Mouse (Mus musculus): Measurements from ENCODE around the gene Gpr180. TPM values are rescaled to one million over a fixed set of nuclear protein-coding genes. Genes with fewer than 3 reads are reported as not detected.

Gene Gpr180
- polyA plus RNA-seq, 1 experiment, result 14.5 TPM

- H3K36me3 ChIP-seq (ENCODE audit: control insufficient read depth, insufficient read depth, low read length), result no peaks in the 10 kb centered on the region
- H3K27ac ChIP-seq (ENCODE audit: insufficient read depth, low read length), result no peak overlapping the region
- H3K4me1 ChIP-seq (ENCODE audit: control insufficient read depth, insufficient read depth, insufficient read length), result no peaks in the 10 kb centered on the region
- WGBS, result 86% methylated on average over 9 of the region's 9 CpGs
- H3K4me3 ChIP-seq (ENCODE audit: extremely low read depth, insufficient read depth, insufficient read length), result no peak overlapping the region
- no peaks in the 10 kb centered on the region for H3K27me3 ChIP-seq (ENCODE audit: control insufficient read depth, insufficient read depth, low read length)
- TF ChIP-seq POLR2A (IDR thresholded peaks at IDR 0.05; ENCODE audit: low read depth, low read length) (no peak), CTCF (IDR thresholded peaks at IDR 0.05; ENCODE audit: extremely low read depth, insufficient read depth, insufficient read length, insufficient replicate concordance) (no peak)
- no peak for DNase-seq (ENCODE audit: low read depth in 1 of 2, low spot score in 2 of 2)
Observed at GRCm38 (mm10) chr14:118191442-118191841, 54.5 kb downstream of the Gpr180 start.

DNA sequence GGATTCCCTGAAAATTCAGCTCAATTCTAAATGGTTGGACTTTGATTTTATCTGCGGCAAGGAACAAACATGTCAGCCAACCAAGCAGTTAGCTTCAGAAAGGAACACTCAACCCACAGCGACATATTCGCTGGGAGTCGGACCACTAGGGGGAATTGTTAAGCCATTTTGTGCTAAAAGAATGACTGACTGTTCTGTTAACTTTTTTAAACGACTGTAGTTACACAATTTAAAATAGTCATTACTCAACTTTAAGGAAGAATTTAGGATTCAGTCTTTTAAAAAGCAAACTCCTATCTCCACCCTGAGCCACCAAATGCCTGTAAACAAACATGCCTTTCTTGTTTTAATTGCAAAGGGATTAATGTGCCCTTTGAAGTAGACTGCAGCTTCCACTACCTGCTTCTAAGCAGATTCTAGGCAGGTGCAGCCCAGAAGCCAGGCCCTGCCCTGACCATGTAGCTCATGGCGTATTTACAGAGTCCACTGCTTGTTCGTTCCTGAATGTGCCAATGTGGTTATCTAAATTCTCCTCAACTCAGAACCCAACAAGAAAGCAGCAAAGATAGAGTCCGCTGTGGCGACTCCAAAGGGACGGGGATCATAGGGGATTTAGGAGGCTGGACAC, 56.2 kb downstream of the Gpr180 start:
- H3K27me3 ChIP-seq (ENCODE audit: control insufficient read depth, insufficient read depth, low read length), result no peaks in the 10 kb centered on the region
- no peak overlapping the region for H3K4me3 ChIP-seq (ENCODE audit: extremely low read depth, insufficient read depth, insufficient read length)
- WGBS, result 79% methylated on average over 10 of the region's 10 CpGs
- TF ChIP-seq POLR2A (IDR thresholded peaks at IDR 0.05; ENCODE audit: low read depth, low read length) (no peak), CTCF (IDR thresholded peaks at IDR 0.05; ENCODE audit: extremely low read depth, insufficient read depth, insufficient read length, insufficient replicate concordance) (no peak)
- no peaks in the 10 kb centered on the region for H3K4me1 ChIP-seq (ENCODE audit: control insufficient read depth, insufficient read depth, insufficient read length)
- no peaks in the 10 kb centered on the region for H3K36me3 ChIP-seq (ENCODE audit: control insufficient read depth, insufficient read depth, low read length)
- DNase-seq (ENCODE audit: low read depth in 1 of 2, low spot score in 2 of 2), result no peak
- H3K27ac ChIP-seq (ENCODE audit: insufficient read depth, low read length), result no peak overlapping the region

DNA sequence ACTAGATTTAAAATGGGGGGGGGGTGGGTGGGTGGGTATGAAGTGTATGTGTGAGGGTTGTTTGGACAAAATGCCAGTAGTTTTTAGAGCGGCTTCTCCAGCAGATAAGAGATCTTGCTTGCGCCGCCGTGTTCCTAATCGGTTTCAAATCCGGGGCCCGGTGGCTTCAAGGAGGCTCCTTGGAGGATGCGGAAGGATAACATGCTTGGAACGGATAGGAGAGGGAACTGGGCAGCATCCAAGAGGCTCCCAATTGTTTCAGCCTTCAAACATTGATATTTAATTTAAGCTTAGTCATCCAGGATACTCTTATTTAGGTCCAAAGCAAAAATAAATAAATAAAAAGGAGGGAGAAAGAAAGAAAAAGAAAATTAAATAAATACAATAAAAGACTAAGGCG, 56.7 kb downstream of the Gpr180 start:
- TF ChIP-seq POLR2A (IDR thresholded peaks at IDR 0.05; ENCODE audit: low read depth, low read length), result no peak
- H3K27ac ChIP-seq (ENCODE audit: insufficient read depth, low read length), result no peak overlapping the region
- 77% methylated on average over 10 of the region's 10 CpGs for WGBS
- H3K4me3 ChIP-seq (ENCODE audit: extremely low read depth, insufficient read depth, insufficient read length), result no peak overlapping the region
- no peaks in the 10 kb centered on the region for H3K27me3 ChIP-seq (ENCODE audit: control insufficient read depth, insufficient read depth, low read length)
- H3K36me3 ChIP-seq (ENCODE audit: control insufficient read depth, insufficient read depth, low read length), result no peaks in the 10 kb centered on the region
- H3K4me1 ChIP-seq (ENCODE audit: control insufficient read depth, insufficient read depth, insufficient read length), result no peaks in the 10 kb centered on the region
- DNase-seq (ENCODE audit: low read depth in 1 of 2, low spot score in 2 of 2), result no peak

DNA sequence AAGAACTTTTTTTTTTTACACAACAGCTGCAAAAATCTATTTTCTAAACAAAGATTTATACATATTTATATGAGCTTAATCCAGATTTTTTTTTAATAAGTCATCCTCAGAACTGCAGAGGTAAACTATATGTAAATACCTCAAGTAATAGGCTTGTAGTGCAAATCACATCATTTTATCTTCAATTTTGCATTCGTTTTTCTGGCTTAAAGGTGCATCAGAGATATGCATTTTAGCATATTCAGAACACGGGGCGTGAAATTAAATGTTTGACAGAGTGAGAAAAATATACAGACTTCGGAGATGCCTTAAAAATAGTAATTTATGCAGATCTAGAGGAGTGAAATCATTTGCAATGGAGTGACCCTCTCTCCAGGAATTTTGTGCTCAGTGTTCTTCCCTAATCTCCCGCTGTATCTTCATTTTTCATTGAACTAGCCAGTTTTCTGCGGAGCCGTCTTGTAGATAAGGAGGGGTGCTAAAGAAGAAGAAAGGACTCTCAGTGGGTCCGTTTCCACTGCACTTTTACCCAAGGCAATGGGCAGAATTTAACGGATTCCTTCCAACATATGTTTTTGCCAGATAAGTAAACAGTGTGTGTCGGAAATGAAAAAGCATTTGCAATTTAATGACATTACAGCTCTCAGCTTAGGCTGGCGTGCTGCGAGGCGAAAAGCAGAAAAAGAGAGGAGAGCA, 57.4 kb downstream of the Gpr180 start:
- TF ChIP-seq CTCF (IDR thresholded peaks at IDR 0.05; ENCODE audit: extremely low read depth, insufficient read depth, insufficient read length, insufficient replicate concordance), result no peak
- no peaks in the 10 kb centered on the region for H3K4me1 ChIP-seq (ENCODE audit: control insufficient read depth, insufficient read depth, insufficient read length)
- H3K36me3 ChIP-seq (ENCODE audit: control insufficient read depth, insufficient read depth, low read length), result no peaks in the 10 kb centered on the region
- H3K4me3 ChIP-seq (ENCODE audit: extremely low read depth, insufficient read depth, insufficient read length), result no peak overlapping the region
- WGBS, result 69% methylated on average over 13 of the region's 13 CpGs
- DNase-seq (ENCODE audit: low read depth in 1 of 2, low spot score in 2 of 2), result no peak
- H3K27me3 ChIP-seq (ENCODE audit: control insufficient read depth, insufficient read depth, low read length), result no peaks in the 10 kb centered on the region
- H3K27ac ChIP-seq (ENCODE audit: insufficient read depth, low read length), result no peak overlapping the region

DNA sequence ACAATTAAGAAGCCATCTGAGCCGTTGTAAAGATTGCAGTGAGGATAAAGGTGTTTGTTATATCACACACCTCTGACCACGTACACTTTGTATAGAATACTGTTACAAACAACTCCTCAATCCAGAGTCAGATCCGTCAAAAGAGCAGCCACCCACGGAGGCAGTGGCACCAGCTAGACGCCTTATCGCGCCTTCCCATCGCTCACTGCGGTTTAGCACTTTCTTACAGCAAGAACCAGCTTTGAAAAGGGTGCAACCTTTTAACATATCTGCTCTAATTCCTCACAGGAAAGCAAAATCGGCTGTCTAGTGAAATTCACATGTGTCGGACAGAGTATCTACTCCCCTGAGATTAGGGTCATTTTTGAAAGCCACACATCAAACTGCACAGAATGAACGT, 60.1 kb downstream of the Gpr180 start:
- DNase-seq (ENCODE audit: low read depth in 1 of 2, low spot score in 2 of 2), result no peak
- WGBS, result 74% methylated on average over 12 of the region's 12 CpGs
- Histone ChIP-seq H3K4me3 (ENCODE audit: extremely low read depth, insufficient read depth, insufficient read length) (no peak overlapping the region), H3K4me1 (ENCODE audit: control insufficient read depth, insufficient read depth, insufficient read length) (no peaks in the 10 kb centered on the region), H3K36me3 (ENCODE audit: control insufficient read depth, insufficient read depth, low read length) (no peaks in the 10 kb centered on the region), H3K27ac (ENCODE audit: insufficient read depth, low read length) (no peak overlapping the region), H3K27me3 (ENCODE audit: control insufficient read depth, insufficient read depth, low read length) (no peaks in the 10 kb centered on the region)
- TF ChIP-seq POLR2A (IDR thresholded peaks at IDR 0.05; ENCODE audit: low read depth, low read length) (no peak), CTCF (IDR thresholded peaks at IDR 0.05; ENCODE audit: extremely low read depth, insufficient read depth, insufficient read length, insufficient replicate concordance) (no peak)

DNA sequence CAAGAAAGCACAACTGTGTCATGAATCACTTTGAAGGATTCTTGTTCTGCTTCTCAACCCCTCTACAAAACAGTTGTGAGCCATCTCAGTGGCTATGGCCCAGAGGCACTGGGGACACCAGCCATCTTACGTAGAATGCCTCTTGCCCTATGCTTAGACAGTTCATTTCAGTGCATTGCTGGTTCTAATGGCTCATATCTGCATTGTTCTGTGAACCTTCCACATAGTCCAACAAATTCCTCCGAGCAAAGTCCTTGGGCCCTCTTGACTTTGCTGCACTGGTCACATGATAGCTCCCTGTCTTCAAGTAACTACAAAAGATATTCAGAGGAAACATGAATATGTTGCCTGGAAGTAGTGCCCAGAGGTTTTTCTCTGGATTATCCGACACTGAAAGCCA, 63.8 kb downstream of the Gpr180 start:
- no peak for DNase-seq (ENCODE audit: low read depth in 1 of 2, low spot score in 2 of 2)
- Histone ChIP-seq H3K4me3 (ENCODE audit: extremely low read depth, insufficient read depth, insufficient read length) (no peak overlapping the region), H3K27ac (ENCODE audit: insufficient read depth, low read length) (no peak overlapping the region), H3K4me1 (ENCODE audit: control insufficient read depth, insufficient read depth, insufficient read length) (no peaks in the 10 kb centered on the region), H3K36me3 (ENCODE audit: control insufficient read depth, insufficient read depth, low read length) (no peaks in the 10 kb centered on the region), H3K27me3 (ENCODE audit: control insufficient read depth, insufficient read depth, low read length) (no peaks in the 10 kb centered on the region)
- TF ChIP-seq POLR2A (IDR thresholded peaks at IDR 0.05; ENCODE audit: low read depth, low read length) (no peak), CTCF (IDR thresholded peaks at IDR 0.05; ENCODE audit: extremely low read depth, insufficient read depth, insufficient read length, insufficient replicate concordance) (no peak)
- 86% methylated on average over 3 of the region's 3 CpGs for WGBS

DNA sequence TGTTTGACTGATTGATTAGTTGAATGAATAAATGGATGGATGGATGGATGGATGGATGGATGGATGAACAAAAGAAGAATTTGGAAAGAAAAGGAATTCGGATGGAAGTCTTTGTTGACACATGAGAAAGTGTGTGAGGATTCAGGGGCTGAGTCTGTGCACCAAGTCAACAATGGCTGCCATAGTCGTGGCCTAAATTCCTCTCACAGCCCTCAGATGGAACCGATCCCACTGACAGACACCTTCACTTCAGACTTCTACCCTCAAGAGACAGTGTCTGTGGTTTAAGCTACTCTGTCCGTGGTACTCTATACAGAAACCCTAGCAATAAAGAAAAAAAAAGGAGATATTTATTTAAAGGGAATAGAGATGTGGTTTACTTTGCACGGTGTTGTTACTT, 65.0 kb downstream of the Gpr180 start:
- Histone ChIP-seq H3K4me3 (ENCODE audit: extremely low read depth, insufficient read depth, insufficient read length) (no peak overlapping the region), H3K36me3 (ENCODE audit: control insufficient read depth, insufficient read depth, low read length) (no peaks in the 10 kb centered on the region), H3K4me1 (ENCODE audit: control insufficient read depth, insufficient read depth, insufficient read length) (no peaks in the 10 kb centered on the region), H3K27me3 (ENCODE audit: control insufficient read depth, insufficient read depth, low read length) (no peaks in the 10 kb centered on the region), H3K27ac (ENCODE audit: insufficient read depth, low read length) (no peak overlapping the region)
- 83% methylated on average over 5 of the region's 5 CpGs for WGBS
- no peak for DNase-seq (ENCODE audit: low read depth in 1 of 2, low spot score in 2 of 2)
- TF ChIP-seq POLR2A (IDR thresholded peaks at IDR 0.05; ENCODE audit: low read depth, low read length) (no peak), CTCF (IDR thresholded peaks at IDR 0.05; ENCODE audit: extremely low read depth, insufficient read depth, insufficient read length, insufficient replicate concordance) (no peak)
